Mouse (Mus musculus) bone marrow, adult 2 months (tissue): ENCODE data around the gene Lrrc8d.

Experiments used
- CTCF ChIP-seq: fragments of 200-500 bp; IDR thresholded peaks from 2 replicates; pipeline ENCODE4 v1.5.1; 2011; ENCODE audit warnings: low read length, control low read depth; ENCODE audit not compliant: control insufficient read depth, insufficient read depth
- POLR2A ChIP-seq: fragments of 200-500 bp; IDR thresholded peaks from 2 replicates; pipeline ENCODE4 v1.6.1; 2011; ENCODE audit warnings: low read depth, mild to moderate bottlenecking, control low read depth, low read length, borderline replicate concordance; ENCODE audit not compliant: control insufficient read depth

DNA sequence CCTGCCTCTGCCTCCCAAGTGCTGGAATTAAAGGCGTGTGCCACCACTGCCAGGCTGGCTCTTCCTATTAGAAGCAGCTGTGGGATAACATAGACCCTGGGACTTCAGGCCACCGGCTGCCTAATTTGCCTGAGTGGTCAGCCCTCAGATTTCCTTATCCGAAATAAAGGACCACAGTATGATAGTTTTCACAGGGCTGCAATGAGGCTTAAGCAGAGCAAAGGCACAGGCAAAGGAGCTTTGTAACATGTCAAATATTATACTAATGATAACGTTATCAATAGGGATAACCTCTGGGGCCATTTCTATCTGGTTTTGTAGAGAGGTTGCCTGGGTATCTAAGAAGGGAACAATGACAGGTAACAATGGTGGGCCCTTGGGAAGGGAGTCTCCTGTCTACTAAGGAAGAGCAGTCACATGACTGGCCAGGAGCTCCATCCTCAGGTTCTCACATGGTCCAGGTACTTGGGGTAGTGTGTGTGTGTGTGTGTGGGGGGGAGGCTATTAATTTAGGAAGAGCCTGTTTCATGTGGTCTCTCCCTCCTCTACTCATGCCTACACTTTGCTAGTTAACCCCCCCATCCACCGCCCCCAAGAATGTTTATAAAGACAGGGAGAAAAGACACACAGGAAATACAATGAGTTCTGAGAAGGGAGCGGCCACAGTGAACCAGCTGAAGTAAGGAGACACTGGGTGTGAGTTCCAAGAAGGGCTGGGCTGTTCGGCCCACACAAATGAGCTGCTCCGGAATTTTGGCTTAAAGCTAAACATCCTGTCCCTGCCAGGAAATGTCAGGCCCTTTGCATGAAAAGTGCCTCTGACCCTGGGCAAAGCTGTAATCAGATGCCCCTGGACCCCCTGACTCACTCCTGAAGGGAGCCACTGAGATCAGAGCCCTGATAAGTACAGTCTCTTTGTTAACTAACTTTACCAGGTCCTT lies 159.3 kb downstream of the Lrrc8d start:
- TF ChIP-seq CTCF (no peak), POLR2A (no peak)
